Mouse (Mus musculus) gastrocnemius, postnatal 25 days (tissue): ENCODE data around the gene Fer1l5. TPM values are rescaled to one million over a fixed set of nuclear protein-coding genes. Genes with fewer than 3 reads are reported as not detected.

ENCODE experiments used
- microRNA-seq, 2 experiments: library from miRNA; unstranded; fragments of <30 nt; microRNA quantifications; one replicate each; pipeline ENCODE4 v1.2.0; 2021; ENCODE audit warnings: borderline replicate concordance in 2 of 2
- total RNA-seq, 2 experiments: library from RNA; stranded (reverse); gene quantifications; 1 replicate in 1 of 2; 2 replicates in 1 of 2; pipeline ENCODE4 v1.2.3; 2021

Gene Fer1l5
- total RNA-seq, 2 experiments from 2014 or later = not detected

Small RNAs within 50 kb of the gene (microRNA-seq; reads per million reads assigned to microRNA genes)
- gene Mir6898 = 0 reads per million in 2 experiments

Other genes starting within 250 kb of the Fer1l5 start
- 10 to 100 TPM; 19.7 to 21.6 TPM for gene Uggt1, start 127.6 kb upstream of the Fer1l5 start, total RNA-seq
- under 1 TPM; 0.51 to 0.88 TPM for gene Neurl3, start 97.6 kb upstream of the Fer1l5 start, total RNA-seq
- gene Arid5a, start 64.6 kb upstream of the Fer1l5 start, total RNA-seq = 10 to 100 TPM in 1 of 2 experiments, 1 to 10 TPM in 1; 5.4 to 10.5 TPM
- 10 to 100 TPM; 29.7 to 35.3 TPM for gene Kansl3, start 3.1 kb upstream of the Fer1l5 start, total RNA-seq
- 10 to 100 TPM; 18.9 to 21.7 TPM for gene Lman2l, start 73.0 kb downstream of the Fer1l5 start, total RNA-seq
- gene Cnnm4, start 99.3 kb downstream of the Fer1l5 start, total RNA-seq = 10 to 100 TPM in 1 of 2 experiments, 1 to 10 TPM in 1; 8.4 to 10.5 TPM
- 1 to 10 TPM; 7.4 to 9.7 TPM for gene Cnnm3, start 139.6 kb downstream of the Fer1l5 start, total RNA-seq
- 1,000 to 10,000 TPM; 1,576 to 3,128 TPM for gene Ankrd23, start 164.6 kb downstream of the Fer1l5 start, total RNA-seq
- gene Gm42417, start 167.1 kb downstream of the Fer1l5 start, total RNA-seq = 1,000 to 10,000 TPM in 1 of 2 experiments, 100 to 1,000 TPM in 1; 766 to 1,527 TPM
- 1 to 10 TPM; 7.7 to 8.2 TPM for gene Ankrd39, start 175.2 kb downstream of the Fer1l5 start, total RNA-seq
- 1 to 10 TPM; 5.1 to 6.0 TPM for gene Sema4c, start 186.1 kb downstream of the Fer1l5 start, total RNA-seq